Mouse (Mus musculus) CD4-positive, CD25-positive, alpha-beta regulatory T cell, adult 4 months (primary cell): Measurements from ENCODE around the gene Mllt3. TPM values are rescaled to one million over a fixed set of nuclear protein-coding genes. Genes with fewer than 3 reads are reported as not detected.

Experiments used
- ATAC-seq: one replicate; pipeline ENCODE4 v1.8.0; 2017
- polyA plus RNA-seq, 2 experiments: library from polyadenylated mRNA; unstranded; fragments of 100-300 nt; shearing (Covaris generic); gene quantifications; one replicate each; pipeline ENCODE4 v1.2.1; 2017

The Mllt3 gene
- polyA plus RNA-seq, 2 experiments from 2014 or later, result 119 to 131 TPM

GRCm38 (mm10) chr4:87767711-87768561 lies 265.2 kb downstream of the Mllt3 start:
- ATAC-seq, result no peak

- no peak for ATAC-seq
Measured at GRCm38 (mm10) chr4:87765729-87766128, 267.4 kb downstream of the Mllt3 start.

- no peak for ATAC-seq
Measured at GRCm38 (mm10) chr4:87761075-87761474, 272.1 kb downstream of the Mllt3 start.

- no peak for ATAC-seq
Measured at GRCm38 (mm10) chr4:87760297-87760696, 272.9 kb downstream of the Mllt3 start.

- no peak for ATAC-seq
Measured at GRCm38 (mm10) chr4:87759625-87760024, 273.5 kb downstream of the Mllt3 start.

GRCm38 (mm10) chr4:87759110-87759509 lies 274.1 kb downstream of the Mllt3 start:
- no peak for ATAC-seq

GRCm38 (mm10) chr4:87751515-87751864 lies 281.7 kb downstream of the Mllt3 start:
- no peak for ATAC-seq

GRCm38 (mm10) chr4:87750856-87751514 lies 282.2 kb downstream of the Mllt3 start:
- ATAC-seq, result no peak

GRCm38 (mm10) chr4:87749532-87750234 lies 283.5 kb downstream of the Mllt3 start:
- ATAC-seq, result no peak

- no peak for ATAC-seq
Measured at GRCm38 (mm10) chr4:87745016-87745645, 288.0 kb downstream of the Mllt3 start.

- no peak for ATAC-seq
Measured at GRCm38 (mm10) chr4:87739524-87740128, 293.5 kb downstream of the Mllt3 start.

GRCm38 (mm10) chr4:87739104-87739503 lies 294.1 kb downstream of the Mllt3 start:
- no peak for ATAC-seq

- no peak for ATAC-seq
Measured at GRCm38 (mm10) chr4:87737201-87737806, 295.9 kb downstream of the Mllt3 start.

GRCm38 (mm10) chr4:87736779-87737178 lies 296.4 kb downstream of the Mllt3 start:
- no peak for ATAC-seq

- ATAC-seq, result no peak
Measured at GRCm38 (mm10) chr4:87731118-87731672, 302.0 kb downstream of the Mllt3 start.

GRCm38 (mm10) chr4:87728581-87728980 lies 304.6 kb downstream of the Mllt3 start:
- ATAC-seq, result no peak

GRCm38 (mm10) chr4:87723448-87723847 lies 309.7 kb downstream of the Mllt3 start:
- ATAC-seq, result no peak
